Mouse (Mus musculus) MEL (cell line): ENCODE results near the gene Vav2. TPM values are rescaled to one million over a fixed set of nuclear protein-coding genes. Genes with fewer than 3 reads are reported as not detected.

ENCODE experiments used
- DNase-seq: peaks from one replicate; pipeline ENCODE4 v3.0.0; 2011; ENCODE audit warnings: low read depth, low spot score
- H3K27ac ChIP-seq: 2 replicates; pipeline ENCODE4 v1.5.1; 2012; ENCODE audit warnings: low read depth, mild to moderate bottlenecking, control low read depth, low read length, moderate library complexity; ENCODE audit not compliant: control insufficient read depth
- H3K27me3 ChIP-seq, 2 experiments: fragments of 150-350 bp in 1 of 2; sonication (generic) in 1 of 2; 2 replicates each; pipeline ENCODE4 v1.6.1; 2012; ENCODE audit warnings: low read length in 2 of 2, mild to moderate bottlenecking in 2 of 2, improper control_type of control experiment in 1 of 2, moderate library complexity in 1 of 2; ENCODE audit not compliant: insufficient read depth in 2 of 2, control insufficient read depth in 1 of 2
- H3K36me3 ChIP-seq, 2 experiments: 2 replicates each; pipeline ENCODE4 v1.6.1; 2012 to 2014; ENCODE audit warnings: low read length in 2 of 2, improper control_type of control experiment in 1 of 2, inconsistent platforms in 1 of 2, mild to moderate bottlenecking in 1 of 2; ENCODE audit not compliant: insufficient read depth in 2 of 2, control insufficient read depth in 1 of 2
- H3K4me1 ChIP-seq, 2 experiments: fragments of 150-350 bp in 1 of 2; sonication (generic) in 1 of 2; 2 replicates each; pipeline ENCODE4 v1.6.1; 2012; ENCODE audit warnings: low read length in 2 of 2, improper control_type of control experiment in 1 of 2, mild to moderate bottlenecking in 1 of 2; ENCODE audit not compliant: insufficient read depth in 2 of 2, control insufficient read depth in 1 of 2
- H3K4me3 ChIP-seq, 2 experiments: fragments of 150-350 bp in 1 of 2; sonication (generic) in 1 of 2; 2 replicates each; pipeline ENCODE4 v1.5.1; 2012; ENCODE audit warnings: low read depth in 2 of 2, low read length in 2 of 2, mild to moderate bottlenecking in 2 of 2, moderate library complexity in 2 of 2, control low read depth in 1 of 2, improper control_type of control experiment in 1 of 2; ENCODE audit not compliant: control insufficient read depth in 1 of 2, insufficient read depth in 1 of 2
- H3K79me2 ChIP-seq: 2 replicates; pipeline ENCODE4 v1.6.1; 2012; ENCODE audit warnings: mild to moderate bottlenecking, low read length, moderate library complexity; ENCODE audit not compliant: control insufficient read depth, poor library complexity, insufficient read depth
- H3K9ac ChIP-seq: 2 replicates; pipeline ENCODE4 v1.6.1; 2012; ENCODE audit warnings: low read depth, mild to moderate bottlenecking, control low read depth, low read length, moderate library complexity; ENCODE audit not compliant: control insufficient read depth, poor library complexity, severe bottlenecking
- H3K9me3 ChIP-seq: fragments of 150-350 bp; sonication (generic); replicated peaks from 2 replicates; pipeline ENCODE4 v1.6.1; 2012; ENCODE audit warnings: mild to moderate bottlenecking, low read length, improper control_type of control experiment, moderate library complexity; ENCODE audit not compliant: insufficient read depth
- BHLHE40 ChIP-seq: IDR thresholded peaks from 2 replicates; pipeline ENCODE4 v1.6.1; 2012; ENCODE audit warnings: low read depth, mild to moderate bottlenecking, inconsistent platforms, low read length, improper control_type of control experiment, borderline replicate concordance
- CHD1 ChIP-seq: IDR thresholded peaks from 2 replicates; pipeline ENCODE4 v1.6.1; 2012; ENCODE audit warnings: low read depth, mild to moderate bottlenecking, inconsistent platforms, low read length, improper control_type of control experiment
- CHD2 ChIP-seq: IDR thresholded peaks from 2 replicates; pipeline ENCODE4 v1.6.1; 2011; ENCODE audit warnings: low read length, improper control_type of control experiment
- E2F4 ChIP-seq: IDR thresholded peaks from 2 replicates; pipeline ENCODE4 v1.6.1; 2011; ENCODE audit warnings: low read depth, low read length, improper control_type of control experiment, borderline replicate concordance
- ETS1 ChIP-seq: IDR thresholded peaks from 2 replicates; pipeline ENCODE4 v1.6.1; 2012; ENCODE audit warnings: low read depth, mild to moderate bottlenecking, inconsistent platforms, low read length, improper control_type of control experiment, moderate library complexity
- KAT2A ChIP-seq: conservative IDR thresholded peaks from 2 replicates; pipeline ENCODE4 v1.6.1; 2012; ENCODE audit warnings: low read depth, low read length, improper control_type of control experiment, inconsistent platforms
- MXI1 ChIP-seq: IDR thresholded peaks from 2 replicates; pipeline ENCODE4 v1.6.1; 2011; ENCODE audit warnings: mild to moderate bottlenecking, low read depth, low read length, improper control_type of control experiment
- MYB ChIP-seq: IDR thresholded peaks from 2 replicates; pipeline ENCODE4 v1.6.1; 2011; ENCODE audit warnings: mild to moderate bottlenecking, low read depth, low read length, improper control_type of control experiment
- POLR2AphosphoS2 ChIP-seq: IDR thresholded peaks from 2 replicates; pipeline ENCODE4 v1.6.1; 2011; ENCODE audit warnings: low read length, improper control_type of control experiment
- SIN3A ChIP-seq: IDR thresholded peaks from 2 replicates; pipeline ENCODE4 v1.6.1; 2012; ENCODE audit warnings: low read length, improper control_type of control experiment, inconsistent platforms
- TBP ChIP-seq: IDR thresholded peaks from 2 replicates; pipeline ENCODE4 v1.8.0; 2011; ENCODE audit warnings: low read depth, low read length, improper control_type of control experiment
- UBTF ChIP-seq: IDR thresholded peaks from 2 replicates; pipeline ENCODE4 v1.6.1; 2012; ENCODE audit warnings: low read depth, mild to moderate bottlenecking, inconsistent platforms, low read length, improper control_type of control experiment, moderate library complexity, borderline replicate concordance; ENCODE audit not compliant: insufficient read depth
- USF2 ChIP-seq, 2 experiments: IDR thresholded peaks; 2 replicates each; pipeline ENCODE4 v1.6.1; 2011 to 2012; ENCODE audit warnings: improper control_type of control experiment in 2 of 2, low read length in 2 of 2, borderline replicate concordance in 1 of 2, inconsistent platforms in 1 of 2, low read depth in 1 of 2, mild to moderate bottlenecking in 1 of 2; ENCODE audit not compliant: insufficient read depth in 1 of 2
- ZKSCAN1 ChIP-seq: IDR thresholded peaks from 2 replicates; pipeline ENCODE4 v1.6.1; 2012; ENCODE audit warnings: low read depth, mild to moderate bottlenecking, inconsistent platforms, low read length, improper control_type of control experiment, moderate library complexity
- polyA plus RNA-seq, 2 experiments: library from polyadenylated mRNA; stranded (reverse) in 1 of 2; unstranded in 1 of 2; fragments of >175 nt in 1 of 2; fragments of >200 nt in 1 of 2; gene quantifications; 2 replicates each; pipeline versions ENCODE4 v1.2.1 to v1.2.4; 2012; ENCODE audit warnings: low replicate concordance in 2 of 2, low read depth in 1 of 2; ENCODE audit not compliant: insufficient read length in 2 of 2, insufficient read depth in 1 of 2, missing spikeins in 1 of 2
- total RNA-seq: library from RNA; depleted of rRNA; stranded (reverse); fragments of 300-350 nt; gene quantifications from 2 replicates; pipeline ENCODE4 v1.2.3, GENCODE M21; 2012

Vav2 gene
- total and polyA plus RNA-seq, 3 experiments: 8.8 to 15.9 TPM; not detected in 1

DNA sequence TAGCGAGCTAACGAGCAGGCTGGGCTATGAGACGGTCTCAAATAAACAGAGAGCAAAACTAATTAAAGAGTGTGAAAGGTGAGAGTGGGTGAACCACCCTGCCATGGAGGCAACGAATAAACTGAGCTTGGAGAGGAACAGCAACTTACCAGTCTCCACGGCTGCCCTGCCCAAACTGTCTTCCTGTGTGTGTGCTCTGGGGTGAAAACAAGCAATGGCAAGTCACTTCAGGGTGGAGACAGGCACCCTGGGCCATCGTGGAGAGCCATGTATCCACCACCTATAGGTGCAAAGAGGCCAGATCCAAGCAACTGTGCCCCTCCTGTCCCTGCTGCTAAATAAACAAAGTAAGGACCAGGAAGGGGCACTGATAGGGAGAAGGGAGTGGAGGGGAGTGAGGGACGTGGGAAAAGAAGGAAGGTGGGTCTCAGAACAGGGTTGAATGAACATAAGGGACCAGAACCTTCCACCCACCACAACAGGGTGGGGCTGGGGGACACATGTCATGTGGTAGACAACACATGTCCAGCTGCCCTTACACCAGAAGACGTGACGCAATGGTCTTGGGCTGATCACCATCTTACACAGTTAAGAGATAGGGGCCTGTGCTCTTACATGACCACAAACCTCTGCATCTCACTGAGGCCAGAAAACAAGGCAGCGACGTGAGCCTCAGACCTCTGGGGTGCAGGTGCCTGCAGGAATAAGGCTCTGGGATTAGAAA lies 11.6 kb downstream of the Vav2 start:
- H3K9me3 ChIP-seq: no peaks in the 10 kb centered on the region
- TF ChIP-seq SIN3A (no peak), UBTF (no peak), USF2 (IDR thresholded peaks at IDR 0.05; ENCODE audit: borderline replicate concordance in 1 of 2, insufficient read depth in 1 of 2, low read depth in 1 of 2, low read length in 2 of 2) (no peak), BHLHE40 (no peak), ETS1 (no peak), KAT2A (no peak), MYB (no peak), CHD2 (no peak), TBP (no peak), CHD1 (no peak)
- H3K4me3 ChIP-seq: no peak overlapping the region
- no peak overlapping the region for H3K9ac ChIP-seq
- no peaks in the 10 kb centered on the region for H3K79me2 ChIP-seq
- H3K27ac ChIP-seq: no peak overlapping the region
- H3K27me3 ChIP-seq: no peaks in the 10 kb centered on the region
- peaks cover 5 to 25% of the 10 kb centered on the region in 2 experiments for H3K4me1 ChIP-seq
- no peak for DNase-seq
- peaks cover 0 to 3% of the 10 kb centered on the region in 2 experiments; a peak in 2 of 4 replicates for H3K36me3 ChIP-seq

DNA sequence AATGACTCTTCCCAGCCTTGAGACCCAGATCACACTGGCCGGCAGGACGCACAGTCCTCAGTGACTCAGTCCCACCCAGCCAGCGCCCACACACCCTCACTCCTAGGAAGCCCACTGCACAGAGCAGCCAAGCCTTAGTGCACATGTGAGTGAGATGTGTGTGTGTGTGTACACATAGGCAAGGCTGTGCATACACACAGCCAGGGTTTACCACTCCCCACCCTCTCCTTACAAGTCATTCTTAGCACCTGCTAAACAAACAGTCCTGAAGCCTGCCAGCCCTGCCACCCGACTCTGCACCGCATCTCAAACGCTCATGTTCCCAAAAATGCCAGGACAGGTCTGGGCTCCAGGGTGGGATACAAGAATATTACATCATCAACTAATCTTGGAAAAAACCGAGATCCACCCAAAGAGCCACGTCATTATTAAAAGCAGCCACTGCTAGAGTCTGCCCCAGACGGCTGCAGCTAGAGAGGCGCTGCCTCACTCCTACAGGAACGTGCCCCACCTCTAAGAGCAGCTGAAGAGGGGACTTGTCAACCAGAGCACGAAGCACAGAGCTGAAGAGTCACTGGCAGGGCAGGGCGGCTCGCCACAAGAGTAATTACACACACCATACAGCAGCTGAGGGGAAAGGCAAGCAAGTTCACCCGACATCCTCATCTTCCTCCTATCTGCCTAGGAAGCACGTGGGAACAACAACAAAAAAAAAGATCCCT lies 12.7 kb downstream of the Vav2 start:
- H3K4me3 ChIP-seq: no peak overlapping the region
- DNase-seq: no peak
- no peak overlapping the region for H3K9ac ChIP-seq

More for the DNA sequence above, 12.7 kb downstream of the Vav2 start:
- no peaks in the 10 kb centered on the region for H3K27me3 ChIP-seq
- no peaks in the 10 kb centered on the region for H3K79me2 ChIP-seq
- H3K27ac ChIP-seq: no peak overlapping the region
- no peak for TF ChIP-seq USF2 (IDR thresholded peaks at IDR 0.05; ENCODE audit: borderline replicate concordance in 1 of 2, insufficient read depth in 1 of 2, low read depth in 1 of 2, low read length in 2 of 2)
- TF ChIP-seq ETS1: no peak
- no peak for TF ChIP-seq MXI1
- TF ChIP-seq SIN3A: no peak
- no peak for TF ChIP-seq KAT2A
- TF ChIP-seq E2F4: no peak
- TF ChIP-seq POLR2AphosphoS2: no peak
- TF ChIP-seq ZKSCAN1: no peak
- no peaks in the 10 kb centered on the region for H3K9me3 ChIP-seq
- H3K36me3 ChIP-seq: peaks cover 0 to under 1% of the 10 kb centered on the region in 2 experiments; a peak in 2 of 4 replicates
- peaks cover 5 to 22% of the 10 kb centered on the region in 2 experiments for H3K4me1 ChIP-seq
